Mouse (Mus musculus): Measurements from ENCODE around the gene Dlat.
A peak's percentile ranks its signal among the peaks of the same experiment; 100 is the strongest.
"Not testable (repeated sequence)": the region's sequence is repeated elsewhere in the genome, so short reads cannot be mapped to it uniquely, and the experiment has no call there.

The Dlat gene

GRCm38 (mm10) chr9:50664826-50665225, 5.2 kb upstream of the Dlat start:
- DNase-seq (ENCODE audit: low read depth in 1 of 2, low spot score in 2 of 2): no peak

- DNase-seq (ENCODE audit: low read depth in 1 of 2, low spot score in 2 of 2): no peak
These were observed 851 bp upstream of the Dlat start for GRCm38 (mm10) chr9:50660431-50660830.

- no peak for DNase-seq (ENCODE audit: low read depth in 1 of 2, low spot score in 2 of 2)
These were observed 615 bp downstream of the Dlat start for GRCm38 (mm10) chr9:50658941-50659388.

- DNase-seq (ENCODE audit: low read depth in 1 of 2, low spot score in 2 of 2): no peak
These were observed 1.2 kb downstream of the Dlat start for GRCm38 (mm10) chr9:50658391-50658790.

- DNase-seq (ENCODE audit: low read depth in 1 of 2, low spot score in 2 of 2): no peak
These were observed 9.1 kb downstream of the Dlat start for GRCm38 (mm10) chr9:50650503-50650902.

- DNase-seq (ENCODE audit: low read depth in 1 of 2, low spot score in 2 of 2): no peak
These were observed 12.7 kb downstream of the Dlat start for GRCm38 (mm10) chr9:50646826-50647370.

GRCm38 (mm10) chr9:50634270-50634669, 25.3 kb downstream of the Dlat start:
- DNase-seq (ENCODE audit: low read depth in 1 of 2, low spot score in 2 of 2): no peak

- no peak for DNase-seq (ENCODE audit: low read depth in 1 of 2, low spot score in 2 of 2)
These were observed 26.5 kb downstream of the Dlat start for GRCm38 (mm10) chr9:50633059-50633458.

- DNase-seq (ENCODE audit: low read depth in 1 of 2, low spot score in 2 of 2): no peak
These were observed 27.4 kb downstream of the Dlat start for GRCm38 (mm10) chr9:50632016-50632688.

GRCm38 (mm10) chr9:50630903-50631302, 28.7 kb downstream of the Dlat start:
- not testable (repeated sequence) for DNase-seq (ENCODE audit: low read depth in 1 of 2, low spot score in 2 of 2)

GRCm38 (mm10) chr9:50617794-50618330, 41.7 kb downstream of the Dlat start:
- DNase-seq (ENCODE audit: low read depth in 1 of 2, low spot score in 2 of 2): no peak

GRCm38 (mm10) chr9:50616766-50617603, 42.6 kb downstream of the Dlat start, which contains the start of the genes Pih1d2 and Nkapd1:
Gene Pih1d2, plus strand, starts transcription at chr9:50617321.
Gene Nkapd1, minus strand, starts transcription at chr9:50617464.
- peak; percentile 65 to 85 for DNase-seq (ENCODE audit: low read depth in 1 of 2, low spot score in 2 of 2)

- no peak for DNase-seq (ENCODE audit: low read depth in 1 of 2, low spot score in 2 of 2)
These were observed 43.4 kb downstream of the Dlat start for GRCm38 (mm10) chr9:50616161-50616560.

- DNase-seq (ENCODE audit: low read depth in 1 of 2, low spot score in 2 of 2): no peak
These were observed 47.5 kb downstream of the Dlat start for GRCm38 (mm10) chr9:50612115-50612514.

- DNase-seq (ENCODE audit: low read depth in 1 of 2, low spot score in 2 of 2): no peak
These were observed 55.2 kb downstream of the Dlat start for GRCm38 (mm10) chr9:50604338-50604737.

GRCm38 (mm10) chr9:50603998-50604324, 55.6 kb downstream of the Dlat start:
- no peak for DNase-seq (ENCODE audit: low read depth in 1 of 2, low spot score in 2 of 2)

- DNase-seq (ENCODE audit: low read depth in 1 of 2, low spot score in 2 of 2): peak; percentile 89 to 90
These were observed 56.2 kb downstream of the Dlat start, which contains the start of the genes Sdhd and Timm8b for GRCm38 (mm10) chr9:50603189-50603997. Gene Sdhd, minus strand, starts transcription at chr9:50603812. Gene Timm8b, plus strand, starts transcription at chr9:50603910.

GRCm38 (mm10) chr9:50602055-50602845, 57.3 kb downstream of the Dlat start:
- DNase-seq (ENCODE audit: low read depth in 1 of 2, low spot score in 2 of 2): no peak

- DNase-seq (ENCODE audit: low read depth in 1 of 2, low spot score in 2 of 2): no peak
These were observed 58.0 kb downstream of the Dlat start for GRCm38 (mm10) chr9:50601536-50601935.

GRCm38 (mm10) chr9:50596973-50597372, 62.6 kb downstream of the Dlat start:
- no peak for DNase-seq (ENCODE audit: low read depth in 1 of 2, low spot score in 2 of 2)
